Mouse (Mus musculus) cortical plate, adult 2 months (tissue): ENCODE measurements around the gene Gpbp1.

Experiments
- CTCF ChIP-seq: fragments of 200-500 bp; IDR thresholded peaks from 2 replicates; pipeline ENCODE4 v1.5.1; 2011; ENCODE audit warnings: mild to moderate bottlenecking, control low read depth, low read length; ENCODE audit not compliant: insufficient read depth; ENCODE audit errors: extremely low read depth
- POLR2A ChIP-seq: fragments of 200-500 bp; IDR thresholded peaks from 2 replicates; pipeline ENCODE4 v1.6.1; 2011; ENCODE audit warnings: mild to moderate bottlenecking, low read length, control low read depth; ENCODE audit not compliant: insufficient read depth; ENCODE audit errors: extremely low read depth

GRCm38 (mm10) chr13:111405956-111406355, 84.0 kb downstream of the Gpbp1 start:
- TF ChIP-seq CTCF, result no peak
- no peak for TF ChIP-seq POLR2A
